Mouse (Mus musculus): ENCODE results near the gene Lhfpl4.

GRCm38 (mm10) chr6:113176613-113177012 is 18.6 kb downstream of the Lhfpl4 start:
- TF ChIP-seq CTCF (IDR thresholded peaks at IDR 0.05; ENCODE audit: borderline replicate concordance, insufficient read depth, low read length) (no peak), POLR2A (IDR thresholded peaks at IDR 0.05; ENCODE audit: low read depth, low read length) (no peak)
